Mouse (Mus musculus) E14TG2a.4 (cell line): ENCODE results near the gene Ccdc81.

Experiments
- CTCF ChIP-seq: conservative IDR thresholded peaks from 2 replicates; pipeline ENCODE4 v1.5.1; 2014; ENCODE audit warnings: low read length
- NANOG ChIP-seq: IDR thresholded peaks from 2 replicates; pipeline ENCODE4 v1.6.1; 2014; ENCODE audit warnings: borderline replicate concordance, low read length, mixed read lengths

- TF ChIP-seq CTCF (no peak), NANOG (no peak)
Observed at GRCm38 (mm10) chr7:89884551-89884950, 18.9 kb downstream of the Ccdc81 start.
